Mouse (Mus musculus) monocyte, adult 2 months (primary cell): ENCODE measurements around the gene Cnn3.

Experiments used
- DNase-seq, 2 experiments: peaks; one replicate each; pipeline ENCODE4 v3.0.0; 2022; ENCODE audit warnings: low spot score in 2 of 2, low read depth in 1 of 2

Gene Cnn3

GRCm38 (mm10) chr3:121418251-121418601, 8.1 kb upstream of the Cnn3 start:
- DNase-seq = no peak

- no peak for DNase-seq
These were observed 7.4 kb upstream of the Cnn3 start for GRCm38 (mm10) chr3:121418850-121419435.

DNA sequence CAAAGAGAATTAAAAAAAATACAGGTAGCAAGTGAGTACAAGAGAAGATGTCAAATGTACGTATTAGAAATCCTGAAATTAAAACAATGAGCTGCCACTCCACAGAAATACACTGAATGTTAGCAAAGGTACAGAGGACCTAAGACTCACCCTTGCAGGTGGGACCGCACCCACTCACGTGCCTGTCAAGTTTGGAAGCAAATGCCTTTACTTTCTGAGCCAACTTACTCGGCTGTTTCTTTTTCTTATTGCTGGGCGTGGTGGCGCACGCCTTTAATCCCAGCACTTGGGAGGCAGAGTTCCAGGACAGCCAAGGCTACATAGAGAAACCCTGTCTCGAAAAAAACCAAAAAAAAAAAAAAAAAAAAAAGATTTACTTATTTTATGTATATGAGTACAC, 3.9 kb upstream of the Cnn3 start:
- DNase-seq = no peak

GRCm38 (mm10) chr3:121426621-121427519, 573 bp downstream of the Cnn3 start:
- DNase-seq = no peak

GRCm38 (mm10) chr3:121427520-121427908, 1.2 kb downstream of the Cnn3 start:
- no peak for DNase-seq

DNA sequence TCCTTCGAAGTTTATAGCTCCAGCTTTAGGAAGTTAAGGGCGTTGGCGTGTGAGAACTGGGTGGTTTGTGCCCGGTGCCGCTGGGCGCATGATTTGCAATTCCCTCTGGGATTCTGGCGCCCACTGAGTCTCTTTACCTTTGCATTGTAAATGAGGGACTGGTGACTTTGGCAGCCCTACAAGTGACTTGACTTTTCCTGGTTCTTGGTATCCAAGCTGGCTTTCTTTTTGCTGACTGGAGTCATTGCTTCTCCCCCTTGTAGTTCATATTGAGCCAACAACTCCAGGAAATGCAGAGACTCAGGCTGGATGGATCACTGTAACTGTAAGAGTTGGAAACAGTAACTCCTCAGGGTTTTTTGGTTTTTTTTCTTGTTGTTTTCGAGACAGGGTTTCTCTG, 1.9 kb downstream of the Cnn3 start:
- DNase-seq = no peak

DNA sequence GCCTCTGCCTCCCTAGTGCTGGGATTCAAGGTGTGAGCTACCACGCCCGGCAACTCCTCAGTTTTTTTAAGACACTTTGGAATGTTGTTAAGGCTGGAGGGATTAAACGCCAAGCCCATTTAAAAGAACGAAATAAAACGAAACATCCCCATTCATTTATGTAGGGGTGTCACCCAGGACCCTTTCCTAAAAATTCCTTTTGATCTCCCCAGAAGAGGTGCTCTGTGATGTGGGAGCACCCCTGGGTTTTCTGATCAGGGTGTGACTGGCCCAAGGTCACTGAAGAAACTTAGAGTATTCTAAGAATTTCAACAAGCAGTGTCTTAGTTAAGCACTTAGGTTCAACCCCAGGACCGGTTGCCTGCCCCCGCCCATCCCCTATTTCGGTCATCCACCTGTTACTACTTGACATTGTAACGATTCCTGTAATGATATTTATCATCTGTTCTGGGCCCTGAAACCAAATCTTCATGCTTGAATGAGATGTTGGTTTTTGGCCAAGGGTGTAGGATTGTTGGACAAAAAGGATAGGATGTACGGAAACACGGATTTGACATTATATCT, 2.5 kb downstream of the Cnn3 start:
- no peak for DNase-seq

DNA sequence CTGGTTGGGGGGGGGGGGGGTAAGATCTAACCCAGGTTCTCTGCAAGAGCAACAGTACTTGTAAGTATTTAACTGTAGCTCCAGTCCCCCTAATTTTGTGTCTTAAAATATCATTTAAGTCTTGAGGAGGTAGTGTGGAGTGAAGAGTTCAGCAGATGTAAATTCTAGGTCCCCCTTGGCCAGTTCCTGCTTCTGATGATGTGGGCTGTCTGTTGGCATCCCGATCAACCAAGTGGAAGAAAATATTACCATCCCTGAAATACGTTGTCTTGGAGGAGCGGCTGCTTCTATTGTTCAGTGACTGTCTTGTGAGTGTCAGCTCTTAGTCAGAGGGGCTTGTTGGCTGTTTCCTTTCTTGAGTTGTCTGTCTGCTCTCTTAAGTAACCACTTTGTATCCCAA, 3.2 kb downstream of the Cnn3 start:
- DNase-seq = no peak

GRCm38 (mm10) chr3:121430289-121430936, 4.1 kb downstream of the Cnn3 start:
- DNase-seq = no peak

DNA sequence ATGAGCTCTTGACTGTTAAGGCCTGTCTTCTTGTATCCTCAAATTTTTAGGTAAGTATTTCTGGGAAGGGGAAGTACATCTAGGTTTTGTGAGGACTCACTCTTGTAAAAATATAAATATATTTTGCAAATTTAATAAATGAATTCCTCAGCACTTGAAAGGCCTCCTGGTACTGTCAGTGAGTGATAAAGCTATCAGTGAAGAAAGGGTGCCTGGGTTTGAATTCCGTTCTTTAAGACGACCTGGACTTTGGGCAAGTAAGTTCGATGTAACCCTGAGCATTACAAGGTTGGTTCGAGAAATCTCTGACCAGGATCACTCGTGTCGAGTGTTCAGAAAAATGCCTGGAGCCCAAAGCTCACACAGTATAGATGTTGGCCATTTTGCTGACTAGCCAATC, 7.1 kb downstream of the Cnn3 start:
- DNase-seq = no peak

- no peak for DNase-seq
These were observed 7.8 kb downstream of the Cnn3 start for GRCm38 (mm10) chr3:121433968-121434533.

DNA sequence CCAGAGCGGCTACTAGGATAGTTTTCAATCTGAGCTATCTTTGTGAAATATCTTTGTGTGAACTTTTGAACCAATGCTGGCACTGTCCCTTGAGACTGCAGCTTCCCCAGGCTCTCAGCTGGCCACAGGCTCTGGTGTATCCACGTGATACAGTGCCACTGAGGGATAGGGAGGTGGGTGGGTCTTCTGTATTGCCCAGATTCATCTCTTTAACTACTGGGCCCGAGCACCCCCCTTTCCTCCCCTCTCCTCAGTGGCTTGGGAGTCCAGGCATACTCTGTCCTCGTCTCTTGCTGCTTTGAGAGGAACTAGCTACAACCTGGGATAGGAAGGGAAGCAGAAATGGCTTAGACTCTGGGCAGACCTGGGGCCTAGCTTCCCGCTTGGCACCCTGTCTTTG, 9.0 kb downstream of the Cnn3 start:
- no peak for DNase-seq

DNA sequence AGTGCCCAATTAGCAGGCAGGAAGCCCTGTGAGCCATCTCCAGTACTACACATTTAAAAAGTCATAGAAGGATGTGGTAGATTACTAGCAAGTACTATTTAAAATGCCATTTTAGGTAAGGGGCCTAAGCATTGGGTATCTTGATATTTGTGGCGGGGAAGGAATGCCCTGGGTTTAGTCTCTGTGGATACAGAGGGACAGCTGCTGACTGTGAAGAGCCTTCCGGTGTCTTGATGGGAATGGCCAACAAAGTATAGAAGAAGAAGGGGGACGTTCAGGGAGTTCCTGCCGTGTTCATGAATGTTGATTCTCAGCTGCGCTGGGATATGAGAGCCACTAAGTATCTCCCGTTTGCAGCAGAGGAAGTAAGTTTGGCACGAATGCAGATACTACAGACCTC, 10.8 kb downstream of the Cnn3 start:
- no peak for DNase-seq

DNA sequence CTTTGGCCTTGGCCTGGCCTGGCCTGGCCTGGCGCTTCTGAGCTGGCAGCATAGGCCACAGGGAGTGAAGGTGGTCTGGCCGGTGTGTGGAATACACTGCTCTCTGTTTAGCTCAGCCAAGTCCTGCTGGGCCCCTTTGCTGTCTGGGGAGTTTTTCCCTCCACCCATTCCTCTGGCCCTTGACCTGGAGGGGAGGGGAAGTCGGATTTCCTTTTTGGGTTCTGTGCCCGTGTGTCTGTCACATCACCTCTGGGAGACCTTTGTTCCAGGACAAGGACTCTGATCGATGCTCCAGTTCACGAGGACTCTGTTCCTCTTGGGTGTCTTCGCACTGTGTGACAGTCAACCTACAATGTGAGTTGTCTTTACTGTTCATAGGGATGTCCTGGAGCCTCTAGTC, 11.7 kb downstream of the Cnn3 start:
- DNase-seq = no peak

GRCm38 (mm10) chr3:121439623-121440161, 13.4 kb downstream of the Cnn3 start:
- DNase-seq = no peak

DNA sequence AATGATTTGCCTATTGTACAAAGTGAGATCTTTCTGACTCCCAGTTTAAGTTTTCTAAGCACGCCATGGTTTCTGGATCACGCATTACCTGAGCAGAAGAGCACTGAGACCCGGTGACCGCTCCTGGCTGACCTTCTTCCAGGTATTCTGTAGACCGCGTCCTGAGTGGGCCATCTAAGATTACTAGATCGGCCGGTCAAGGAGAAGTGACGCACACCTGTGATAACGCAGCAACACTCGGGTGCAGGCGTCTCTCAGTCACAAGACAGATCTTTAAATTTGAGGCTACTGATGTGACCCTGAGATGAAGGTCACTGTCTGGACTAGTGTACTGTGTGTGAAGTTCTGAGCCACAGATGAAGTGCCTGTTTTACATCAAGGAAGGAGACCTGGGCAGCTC, 15.2 kb downstream of the Cnn3 start:
- DNase-seq = no peak

GRCm38 (mm10) chr3:121442288-121442687, 16.0 kb downstream of the Cnn3 start:
- DNase-seq = no peak

DNA sequence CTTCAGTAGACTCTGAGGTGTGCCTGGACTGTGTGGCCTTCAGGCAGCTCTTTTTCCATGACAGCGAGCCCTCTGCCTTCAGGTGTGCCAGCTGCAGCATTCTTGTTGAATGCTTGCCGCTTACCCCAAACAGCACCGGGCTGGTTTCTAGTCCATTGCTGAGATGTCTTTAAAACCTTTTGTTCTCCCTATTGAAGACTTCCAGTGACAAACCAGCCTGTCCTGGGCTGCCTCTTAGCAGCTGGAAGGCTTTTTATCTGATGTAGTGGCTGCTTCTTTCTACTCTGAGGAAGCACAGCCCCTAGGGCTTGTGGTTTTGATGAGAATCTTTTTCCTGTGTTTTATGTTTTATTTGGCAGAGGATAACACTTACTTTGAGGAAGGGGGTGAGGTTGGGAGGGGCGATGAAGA, 17.6 kb downstream of the Cnn3 start:
- DNase-seq = no peak

DNA sequence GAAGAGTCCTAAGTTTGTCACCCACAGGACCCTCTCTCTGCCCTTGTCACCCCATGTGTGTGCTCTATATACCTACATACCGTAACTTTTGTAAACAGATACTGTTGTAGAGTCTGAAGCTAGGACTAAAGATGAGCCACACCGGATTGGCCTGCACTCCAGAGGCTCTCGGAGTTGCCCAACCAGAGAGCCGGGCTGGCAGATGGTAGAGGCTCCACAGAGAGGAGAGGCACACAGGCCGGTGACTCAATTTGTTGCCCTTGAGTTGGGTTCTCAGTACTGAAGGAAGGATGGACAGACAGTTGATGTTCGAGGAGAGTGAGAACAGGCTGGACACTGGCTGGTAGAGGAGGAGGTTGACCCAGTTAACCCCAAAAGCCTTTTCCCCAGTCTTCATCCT, 18.1 kb downstream of the Cnn3 start:
- no peak for DNase-seq

GRCm38 (mm10) chr3:121446454-121446853, 20.2 kb downstream of the Cnn3 start:
- no peak for DNase-seq

DNA sequence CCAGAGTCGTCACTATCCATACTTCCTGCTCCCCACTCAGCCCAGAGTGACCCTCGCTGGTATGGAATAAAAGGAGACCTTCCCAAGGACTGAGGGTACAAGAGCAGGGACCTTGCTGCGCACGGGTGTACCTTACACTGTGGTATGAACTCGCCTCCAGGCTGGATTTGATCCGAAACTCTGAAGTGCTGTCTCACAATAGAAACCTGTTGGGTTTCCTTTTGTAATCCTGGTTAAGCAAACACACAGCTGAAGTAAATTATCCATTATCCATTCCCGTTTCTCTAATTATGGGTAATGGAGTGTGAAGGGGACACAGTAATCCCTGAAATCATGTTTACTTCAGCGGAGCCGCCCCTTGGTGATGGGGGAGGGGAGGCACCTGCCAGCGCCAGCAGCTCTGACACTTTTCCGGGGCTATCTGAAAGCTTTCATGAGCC, 21.8 kb downstream of the Cnn3 start:
- no peak for DNase-seq
